Mouse (Mus musculus): ENCODE measurements at regions not wholly inside any gene's neighbourhood (a gene's known extent, or its start where the extent isn't known, plus 50 kb on each side); places are given as distances from the start of the nearest gene placed in this dataset.

- DNase-seq (ENCODE audit: low spot score in 2 of 2), result peak; percentile 66 to 70
Measured at GRCm38 (mm10) chr9:86961663-86962062, 53.7 kb upstream of the Ripply2 start.

DNA sequence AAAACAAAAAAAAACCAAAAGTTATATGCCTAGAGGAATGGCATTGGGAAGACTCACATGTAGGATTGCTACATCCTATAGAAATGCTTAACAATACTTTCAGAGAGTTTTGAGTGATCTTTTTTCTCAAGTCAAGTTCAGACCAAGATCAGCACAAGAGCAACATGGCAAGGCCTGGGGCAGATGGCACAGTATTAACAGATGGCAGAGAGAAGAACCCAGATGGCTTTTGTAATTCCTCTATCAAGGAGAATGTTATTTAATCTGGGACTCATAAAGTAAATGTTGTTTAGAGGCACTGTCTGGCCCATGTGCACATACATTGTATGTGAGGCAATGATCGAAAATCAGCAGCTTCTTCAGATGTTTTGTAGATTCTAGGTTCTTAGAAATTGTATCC is 58.3 kb upstream of the Ripply2 start:
- DNase-seq (ENCODE audit: low spot score in 2 of 2), result no peak

- no peak for DNase-seq (ENCODE audit: low spot score in 2 of 2)
Measured at GRCm38 (mm10) chr9:86955720-86956119, 59.6 kb upstream of the Ripply2 start.

DNA sequence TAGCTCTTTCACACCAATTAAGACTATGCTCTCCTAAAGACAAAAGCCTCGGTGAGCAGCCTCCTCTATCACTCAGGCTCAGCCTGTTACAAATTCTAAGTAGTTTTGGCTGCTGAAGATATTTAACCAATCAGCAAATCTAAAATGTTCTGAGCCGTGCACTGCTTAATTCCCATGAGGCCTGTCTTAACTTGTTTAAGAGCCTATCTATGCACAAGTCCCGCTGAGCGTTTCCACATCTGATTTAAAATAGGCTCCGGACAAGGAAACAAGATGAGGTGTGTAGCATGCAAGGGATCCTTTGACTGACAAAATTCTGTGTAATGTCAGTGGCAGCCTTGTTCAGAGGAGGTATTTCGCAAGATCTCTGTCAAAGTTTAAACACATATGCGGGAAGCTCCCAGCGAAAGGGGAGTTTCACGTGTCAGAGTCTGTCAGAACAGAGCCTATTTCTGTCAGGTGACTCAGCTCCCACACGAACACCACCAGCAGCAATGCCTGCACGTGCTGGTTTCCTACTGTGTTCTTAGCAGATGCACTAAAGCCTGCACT is 63.3 kb upstream of the Ripply2 start:
- DNase-seq (ENCODE audit: low spot score in 2 of 2), result peak; percentile 9 to 10

DNA sequence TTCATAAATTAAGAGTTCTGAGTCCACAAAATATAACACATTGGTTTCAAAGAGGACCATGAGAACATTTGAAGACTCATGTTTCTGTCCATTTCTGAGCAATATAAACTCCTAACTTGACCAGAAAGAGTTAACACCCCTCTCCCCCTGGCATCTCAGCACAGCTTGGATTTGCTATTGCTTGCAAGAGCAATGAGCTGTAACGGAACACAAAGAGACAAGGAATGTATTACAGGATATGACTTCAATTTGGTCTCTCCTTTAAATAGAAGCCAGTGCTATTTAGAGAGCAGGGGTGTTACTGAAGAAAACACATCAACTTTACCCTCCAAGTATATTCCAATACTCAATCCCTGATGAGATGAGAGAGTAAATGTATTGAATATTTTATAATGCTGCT is 65.5 kb upstream of the Ripply2 start:
- no peak for DNase-seq (ENCODE audit: low spot score in 2 of 2)

- DNase-seq (ENCODE audit: low spot score in 2 of 2), result no peak
Measured at GRCm38 (mm10) chr9:86931196-86931595, 50.7 kb upstream of the Snap91 start.
